Mouse (Mus musculus) testis, adult 2 months (tissue): ENCODE data around the gene Slc25a20. TPM values are rescaled to one million over a fixed set of nuclear protein-coding genes. Genes with fewer than 3 reads are reported as not detected.

ENCODE experiments used
- H3K27ac ChIP-seq: fragments of 200-500 bp; 2 replicates; pipeline ENCODE4 v1.5.1; 2012; ENCODE audit warnings: low read depth, low read length; ENCODE audit not compliant: control insufficient read depth, insufficient read depth
- H3K27me3 ChIP-seq: fragments of 200-500 bp; 2 replicates; pipeline ENCODE4 v1.6.1; 2012; ENCODE audit warnings: mild to moderate bottlenecking, low read length, moderate library complexity; ENCODE audit not compliant: control insufficient read depth, insufficient read depth
- H3K36me3 ChIP-seq: fragments of 200-500 bp; 2 replicates; pipeline ENCODE4 v1.6.1; 2012; ENCODE audit warnings: mild to moderate bottlenecking, low read length; ENCODE audit not compliant: control insufficient read depth, insufficient read depth
- H3K4me1 ChIP-seq: fragments of 200-500 bp; 2 replicates; pipeline ENCODE4 v1.6.1; 2012; ENCODE audit warnings: low read length; ENCODE audit not compliant: control insufficient read depth, insufficient read depth
- H3K4me3 ChIP-seq: fragments of 200-500 bp; 2 replicates; pipeline ENCODE4 v1.5.1; 2012; ENCODE audit warnings: low read depth, mild to moderate bottlenecking, low read length, moderate library complexity, mixed read lengths; ENCODE audit not compliant: control insufficient read depth
- CTCF ChIP-seq: fragments of 200-500 bp; IDR thresholded peaks from 2 replicates; pipeline ENCODE4 v1.5.1; 2012; ENCODE audit warnings: low read depth, mild to moderate bottlenecking, inconsistent platforms, low read length, moderate library complexity; ENCODE audit not compliant: control insufficient read depth, insufficient read depth, insufficient replicate concordance
- POLR2A ChIP-seq: fragments of 200-500 bp; IDR thresholded peaks from 2 replicates; pipeline ENCODE4 v1.6.1; 2012; ENCODE audit warnings: low read depth, mild to moderate bottlenecking, inconsistent platforms, low read length, moderate library complexity; ENCODE audit not compliant: control insufficient read depth
- polyA plus RNA-seq: library from polyadenylated mRNA; depleted of rRNA; stranded (reverse); fragments of >200 nt; gene quantifications from 2 replicates; pipeline ENCODE4 v1.2.3, GENCODE M21; 2012; rRNA removed

The Slc25a20 gene
- polyA plus RNA-seq, 1 experiment: 19.7 TPM

DNA sequence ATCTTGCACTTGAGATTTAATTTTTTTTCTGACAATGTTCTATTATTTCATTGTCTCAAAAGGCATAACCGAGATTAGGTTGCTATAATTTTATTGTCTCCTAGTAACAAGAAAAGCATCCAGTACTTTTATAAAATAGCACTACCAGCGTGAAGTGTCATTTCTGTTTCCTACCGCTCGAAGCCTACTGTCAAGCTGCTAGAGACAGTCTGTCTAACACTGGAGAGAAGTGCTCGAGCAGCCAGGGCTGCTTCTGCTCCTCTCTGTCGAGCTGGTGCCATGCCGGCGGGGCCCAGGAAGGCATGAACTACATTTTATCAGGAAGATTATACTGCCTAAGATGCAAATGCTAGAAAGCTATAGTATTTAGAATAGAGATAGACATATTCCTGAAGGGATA, 46.9 kb downstream of the Slc25a20 start:
- no peaks in the 10 kb centered on the region for H3K27me3 ChIP-seq
- H3K27ac ChIP-seq: no peak overlapping the region
- H3K36me3 ChIP-seq: no peaks in the 10 kb centered on the region
- H3K4me1 ChIP-seq: peaks cover 3% of the 10 kb centered on the region; the same call in 1 of the 2 replicates
- TF ChIP-seq POLR2A: no peak
- TF ChIP-seq CTCF: no peak
- no peak overlapping the region for H3K4me3 ChIP-seq

GRCm38 (mm10) chr9:108710767-108711166, 48.9 kb downstream of the Slc25a20 start:
- Histone ChIP-seq H3K4me1 (no peaks in the 10 kb centered on the region), H3K27ac (no peak overlapping the region), H3K27me3 (no peaks in the 10 kb centered on the region), H3K36me3 (no peaks in the 10 kb centered on the region), H3K4me3 (no peak overlapping the region)
- TF ChIP-seq CTCF: no peak
- no peak for TF ChIP-seq POLR2A

DNA sequence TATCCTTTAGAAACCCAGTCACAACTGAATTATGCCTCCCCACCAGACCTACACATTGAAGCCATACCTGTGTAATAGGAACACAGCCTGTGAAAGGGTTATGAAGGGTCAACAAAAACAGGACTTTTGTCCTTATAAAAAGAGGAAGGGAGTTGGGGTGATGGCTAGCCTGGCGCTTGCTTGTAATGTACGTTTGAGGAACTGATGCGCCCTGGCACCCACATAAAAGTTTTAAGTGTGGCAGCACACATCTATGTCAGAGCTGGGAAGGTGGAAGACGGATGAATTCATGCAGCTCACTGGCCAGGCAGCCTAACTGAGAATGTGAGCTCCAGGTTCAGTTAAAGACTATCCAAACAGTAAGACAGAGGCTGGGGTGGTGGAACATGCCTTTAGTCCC, 54.3 kb downstream of the Slc25a20 start:
- H3K4me3 ChIP-seq: no peak overlapping the region
- H3K36me3 ChIP-seq: no peaks in the 10 kb centered on the region
- no peaks in the 10 kb centered on the region for H3K4me1 ChIP-seq
- TF ChIP-seq CTCF (no peak), POLR2A (no peak)
- H3K27ac ChIP-seq: no peak overlapping the region
- no peaks in the 10 kb centered on the region for H3K27me3 ChIP-seq

DNA sequence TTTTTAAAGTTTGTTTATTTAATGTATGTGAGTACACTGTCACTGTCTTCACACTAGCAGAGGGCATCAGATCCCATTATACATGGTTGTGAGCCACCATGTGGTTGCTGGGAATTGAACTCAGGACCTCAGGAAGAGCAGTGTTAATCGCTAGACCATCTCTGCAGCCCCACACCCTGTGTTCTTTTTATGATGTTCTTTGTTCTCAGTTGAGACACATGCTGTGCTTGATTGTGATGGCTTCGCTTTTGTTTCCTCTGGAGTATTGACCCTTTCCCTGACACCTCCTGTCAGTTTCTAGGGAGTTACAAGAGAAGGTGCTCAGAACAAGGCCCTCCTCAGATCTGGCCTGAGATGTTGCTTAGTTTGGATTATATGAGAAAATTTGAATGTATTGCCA, 61.9 kb downstream of the Slc25a20 start:
- no peaks in the 10 kb centered on the region for H3K4me1 ChIP-seq
- no peak overlapping the region for H3K4me3 ChIP-seq
- H3K27me3 ChIP-seq: no peaks in the 10 kb centered on the region
- no peak overlapping the region for H3K27ac ChIP-seq
- no peak for TF ChIP-seq CTCF
- no peak for TF ChIP-seq POLR2A
- H3K36me3 ChIP-seq: no peaks in the 10 kb centered on the region

DNA sequence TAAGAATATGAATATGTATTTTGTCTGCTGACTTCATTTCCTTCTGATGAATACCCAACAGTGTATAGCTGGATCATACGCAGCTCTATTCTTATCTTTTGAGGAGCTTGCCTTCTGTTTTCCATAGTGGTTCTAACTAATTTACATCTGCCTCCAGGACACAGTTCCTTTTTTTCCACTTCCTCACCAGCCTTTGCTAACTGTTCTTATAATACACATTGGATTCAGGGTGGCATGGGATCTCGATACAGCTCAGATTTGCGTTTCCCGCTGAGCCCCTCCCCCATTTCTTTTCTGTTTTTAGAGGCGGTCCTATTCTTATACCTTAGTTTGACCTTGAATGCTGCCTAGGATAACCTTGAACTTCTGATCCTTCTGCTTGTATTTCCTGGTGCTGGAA, 64.2 kb downstream of the Slc25a20 start:
- H3K27me3 ChIP-seq: no peaks in the 10 kb centered on the region
- H3K4me1 ChIP-seq: no peaks in the 10 kb centered on the region
- no peaks in the 10 kb centered on the region for H3K36me3 ChIP-seq
- no peak overlapping the region for H3K4me3 ChIP-seq
- H3K27ac ChIP-seq: no peak overlapping the region
- TF ChIP-seq CTCF (no peak), POLR2A (no peak)

- H3K27ac ChIP-seq: no peak overlapping the region
- H3K4me3 ChIP-seq: no peak overlapping the region
- H3K4me1 ChIP-seq: no peaks in the 10 kb centered on the region
- no peaks in the 10 kb centered on the region for H3K27me3 ChIP-seq
- TF ChIP-seq CTCF: no peak
- TF ChIP-seq POLR2A: no peak
- no peaks in the 10 kb centered on the region for H3K36me3 ChIP-seq
Measured at GRCm38 (mm10) chr9:108729050-108729449, 67.2 kb downstream of the Slc25a20 start.

GRCm38 (mm10) chr9:108732462-108732861, 70.6 kb downstream of the Slc25a20 start:
- no peaks in the 10 kb centered on the region for H3K4me1 ChIP-seq
- TF ChIP-seq POLR2A (no peak), CTCF (no peak)
- no peaks in the 10 kb centered on the region for H3K27me3 ChIP-seq
- H3K27ac ChIP-seq: no peak overlapping the region
- no peaks in the 10 kb centered on the region for H3K36me3 ChIP-seq
- no peak overlapping the region for H3K4me3 ChIP-seq

Other genes starting within 250 kb of the Slc25a20 start
- gene Ccdc36, start 233.6 kb upstream of the Slc25a20 start, polyA plus RNA-seq: 5.3 and 5.8 TPM in 2 replicates
- 91.8 and 100 TPM in 2 replicates for gene BC048562, start 225.6 kb upstream of the Slc25a20 start, polyA plus RNA-seq
- 19.4 and 20.6 TPM in 2 replicates for gene Ccdc71, start 201.6 kb upstream of the Slc25a20 start, polyA plus RNA-seq
- 15.2 and 18.7 TPM in 2 replicates for gene Klhdc8b, start 200.5 kb upstream of the Slc25a20 start, polyA plus RNA-seq
- 23.3 and 24.3 TPM in 2 replicates for gene Lamb2, start 182.4 kb upstream of the Slc25a20 start, polyA plus RNA-seq
- 128 and 134 TPM in 2 replicates for gene Usp19, start 171.5 kb upstream of the Slc25a20 start, polyA plus RNA-seq
- gene Qars, start 154.4 kb upstream of the Slc25a20 start, polyA plus RNA-seq: 159 and 195 TPM in 2 replicates
- 196 and 208 TPM in 2 replicates for gene Qrich1, start 145.3 kb upstream of the Slc25a20 start, polyA plus RNA-seq
- 172 and 183 TPM in 2 replicates for gene Impdh2, start 101.8 kb upstream of the Slc25a20 start, polyA plus RNA-seq
- gene Ndufaf3, start 94.7 kb upstream of the Slc25a20 start, polyA plus RNA-seq: 347 and 402 TPM in 2 replicates
- gene Dalrd3, start 92.2 kb upstream of the Slc25a20 start, polyA plus RNA-seq: 184 and 185 TPM in 2 replicates
- 13.4 and 13.5 TPM in 2 replicates for gene Wdr6, start 83.3 kb upstream of the Slc25a20 start, polyA plus RNA-seq
- 5.4 and 5.5 TPM in 2 replicates for gene P4htm, start 64.4 kb upstream of the Slc25a20 start, polyA plus RNA-seq
- gene Arih2, start 12.7 kb upstream of the Slc25a20 start, polyA plus RNA-seq: 138 and 143 TPM in 2 replicates
- gene Prkar2a, start 27.2 kb downstream of the Slc25a20 start, polyA plus RNA-seq: 105 and 112 TPM in 2 replicates
- 49.7 and 54.0 TPM in 2 replicates for gene Ip6k2, start 121.7 kb downstream of the Slc25a20 start, polyA plus RNA-seq
- 5.6 and 5.9 TPM in 2 replicates for gene Nckipsd, start 146.3 kb downstream of the Slc25a20 start, polyA plus RNA-seq
- 1.2 and 1.3 TPM in 2 replicates for gene Celsr3, start 164.2 kb downstream of the Slc25a20 start, polyA plus RNA-seq
- 7.2 and 8.4 TPM in 2 replicates for gene Slc26a6, start 191.2 kb downstream of the Slc25a20 start, polyA plus RNA-seq